Comparison of ENCODE assay signal across 8 mouse cellular contexts in the genomic region with DNA sequence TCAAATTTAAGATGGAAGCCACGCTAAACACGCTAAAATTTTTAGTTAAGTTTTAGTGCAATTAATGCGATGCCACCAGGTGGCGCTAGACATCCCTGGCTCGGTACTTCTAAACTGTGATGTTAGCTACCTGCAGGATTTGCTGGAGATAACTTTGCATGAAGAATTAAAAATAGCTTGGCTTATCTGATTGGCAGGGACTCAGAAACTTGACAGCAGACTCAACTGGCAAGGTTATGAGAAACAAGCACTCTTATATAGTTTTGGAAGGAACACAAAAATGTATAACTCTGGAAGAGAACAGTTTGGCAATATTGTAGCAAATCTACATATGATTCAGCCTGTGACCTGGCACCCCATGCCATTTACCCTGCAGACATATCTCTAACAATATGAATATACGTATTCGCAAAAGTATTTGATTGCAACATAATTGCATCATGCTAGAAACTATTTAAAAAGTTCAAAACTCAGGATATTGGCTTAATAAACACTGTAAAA. TPM values are rescaled to one million over a fixed set of nuclear protein-coding genes. Genes with fewer than 3 reads are reported as not detected.
A peak's percentile ranks its signal among the peaks of the same experiment; 100 is the strongest.
DNase-seq lines count a peak whose midpoint lies in the region; ATAC-seq and TF ChIP-seq lines count a peak whose summit lies in the region.

No protein-coding gene starts in this region.

- TF ChIP-seq RAD21 in CH12.LX (IDR thresholded peaks at IDR 0.05; ENCODE audit: low read depth, low read length), result peak; percentile 58

- H3K4me1 ChIP-seq in CH12.LX (ENCODE audit: control insufficient read depth in 1 of 2, insufficient read depth in 2 of 2), result peaks cover 15 to 47% of the 10 kb centered on the region in 2 experiments
- no peaks in the 10 kb centered on the region for H3K4me1 ChIP-seq in intestine, postnatal 0 days (replicated peaks; ENCODE audit: control insufficient read depth, insufficient read depth, low read length)
- no peaks in the 10 kb centered on the region for H3K4me1 ChIP-seq in liver, adult 2 months (ENCODE audit: control insufficient read depth, insufficient read depth, low read length)

- TF ChIP-seq POLR2A in CH12.LX (IDR thresholded peaks at IDR 0.05; ENCODE audit: low read depth, low read length), result no peak
- TF ChIP-seq POLR2A in liver, adult 2 months (IDR thresholded peaks at IDR 0.05; ENCODE audit: extremely low read depth, insufficient read depth, low read length), result no peak

- H3K27ac ChIP-seq in CH12.LX (ENCODE audit: insufficient read depth, low read depth), result no peak overlapping the region
- no peak overlapping the region for H3K27ac ChIP-seq in intestine, postnatal 0 days (ENCODE audit: low read depth, low read length)
- no peak overlapping the region for H3K27ac ChIP-seq in liver, adult 2 months (replicated peaks; ENCODE audit: insufficient read depth, low read depth, low read length)

- H3K27me3 ChIP-seq in CH12.LX (replicated peaks), result no peaks in the 10 kb centered on the region
- no peaks in the 10 kb centered on the region for H3K27me3 ChIP-seq in intestine, postnatal 0 days (replicated peaks; ENCODE audit: control insufficient read depth, insufficient read depth, low read length)
- no peaks in the 10 kb centered on the region for H3K27me3 ChIP-seq in liver, adult 2 months (ENCODE audit: control insufficient read depth, insufficient read depth, low read length)

- in situ Hi-C loops in CH12.LX (cut with MboI; ENCODE audit: low pct_ligation_motif_present, low pct_unique_long_range_greater_than_20kb, low sequenced_read_pairs), result loop anchor here (10.0 kb wide), 1 partner anchor 366 kb away; no protein-coding TSS in a partner anchor

- WGBS in intestine, postnatal 0 days, result 28% methylated on average over 7 of the region's 7 CpGs
- WGBS in liver, adult 2 months, result 11% methylated on average over 7 of the region's 7 CpGs

- dilution Hi-C loops in CH12.LX (cut with MboI; ENCODE audit: extremely low pct_ligation_motif_present, extremely low pct_unique_long_range_greater_than_20kb, low sequenced_read_pairs), result no loop called here

- peak overlapping the region; percentile 87 for H3K4me2 ChIP-seq in CH12.LX (ENCODE audit: insufficient read depth, low read depth, poor library complexity, severe bottlenecking)
- no peak overlapping the region for H3K4me2 ChIP-seq in intestine, postnatal 0 days (replicated peaks; ENCODE audit: low read depth)

- H3K36me3 ChIP-seq in CH12.LX (replicated peaks in 1 of 2; ENCODE audit: control insufficient read depth in 1 of 2, insufficient read depth in 1 of 2, low read length in 1 of 2), result no peaks in the 10 kb centered on the region
- no peaks in the 10 kb centered on the region for H3K36me3 ChIP-seq in intestine, postnatal 0 days (ENCODE audit: control insufficient read depth, insufficient read depth)
- no peaks in the 10 kb centered on the region for H3K36me3 ChIP-seq in liver, adult 2 months (ENCODE audit: control insufficient read depth, insufficient read depth, low read length)

- peak; percentile 87 to 95 for TF ChIP-seq CTCF in CH12.LX (conservative IDR thresholded peaks at IDR 0.05 in 1 of 2, IDR thresholded peaks at IDR 0.05 in 1 of 2; ENCODE audit: low read depth in 2 of 2, low read length in 2 of 2)
- peak; percentile 90 for TF ChIP-seq CTCF in intestine, postnatal 0 days (IDR thresholded peaks at IDR 0.05; ENCODE audit: low read depth)
- peak; percentile 72 for TF ChIP-seq CTCF in liver, adult 2 months (IDR thresholded peaks at IDR 0.05; ENCODE audit: low read depth, low read length)

- H3K9ac ChIP-seq in CH12.LX (ENCODE audit: insufficient read depth, low read depth), result peak overlapping the region; percentile 65
- no peak overlapping the region for H3K9ac ChIP-seq in intestine, postnatal 0 days (ENCODE audit: low read depth, low read length)
- H3K9ac ChIP-seq in liver, adult 2 months (ENCODE audit: low read depth, low read length), result no peak overlapping the region

- TF ChIP-seq EP300 in CH12.LX (IDR thresholded peaks at IDR 0.05; ENCODE audit: low read length), result peak; percentile 33; the same call in 1 of the 2 replicates

- peak; percentile 82 to 86 for DNase-seq in B cell, adult 2 months
- DNase-seq in CH12.LX (ENCODE audit: extremely low read depth), result peak; percentile 76
- DNase-seq in c-Kit-positive CD71-positive TER-119-negative erythroid progenitor cells, embryonic 14.5 days (ENCODE audit: low read depth), result peak; percentile 53
- DNase-seq in frontal cortex, postnatal 25 days (ENCODE audit: low spot score in 2 of 2), result peak; percentile 26 to 44
- DNase-seq in liver, adult 2 months (ENCODE audit: extremely low read depth, low read depth, low spot score), result peak; percentile 56
- DNase-seq in retina, postnatal 1 day, result peak; percentile 68
- DNase-seq in ovary, adult 18-20 months (ENCODE audit: low spot score), result no peak

- no peak for ATAC-seq in intestine, postnatal 0 days

- H3K9me3 ChIP-seq in CH12.LX (replicated peaks; ENCODE audit: low read length), result no peaks in the 10 kb centered on the region
- H3K9me3 ChIP-seq in intestine, postnatal 0 days (ENCODE audit: control insufficient read depth), result no peaks in the 10 kb centered on the region

- no peaks in the 10 kb centered on the region for H3K79me2 ChIP-seq in CH12.LX (replicated peaks; ENCODE audit: control insufficient read depth, extremely low read depth, insufficient read depth, poor library complexity, severe bottlenecking)
- no peaks in the 10 kb centered on the region for H3K79me2 ChIP-seq in liver, adult 2 months (ENCODE audit: control insufficient read depth, insufficient read depth, low read length)

- H3K4me3 ChIP-seq in CH12.LX (replicated peaks in 1 of 3; ENCODE audit: low read depth in 2 of 3, low read length in 2 of 3, poor library complexity in 1 of 3), result no peak overlapping the region
- no peak overlapping the region for H3K4me3 ChIP-seq in intestine, postnatal 0 days (ENCODE audit: low read depth, low read length)
- no peak overlapping the region for H3K4me3 ChIP-seq in liver, adult 2 months (ENCODE audit: insufficient read depth, low read depth, low read length)

TF ChIP-seq in CH12.LX, 34 proteins besides CTCF, POLR2A, EP300 and RAD21:
- TF ChIP-seq SMC3 (IDR thresholded peaks at IDR 0.05; ENCODE audit: low read depth, low read length) (peak; percentile 75), BHLHE40 (IDR thresholded peaks at IDR 0.05; ENCODE audit: low read depth, low read length) (0 out of 2 replicates have a peak, but pooled peaks have one; percentile 8), ZC3H11A (IDR thresholded peaks at IDR 0.05; ENCODE audit: low read depth, low read length) (no peak; the same call in 1 of the 2 replicates), MEF2A (IDR thresholded peaks at IDR 0.05; ENCODE audit: borderline replicate concordance, low read depth, low read length) (0 out of 2 replicates have a peak, but pooled peaks have one; percentile 27), MXI1 (IDR thresholded peaks at IDR 0.05; ENCODE audit: low read depth, low read length) (no peak), CHD1 (IDR thresholded peaks at IDR 0.05; ENCODE audit: low read depth, low read length) (peak; percentile 65; the same call in 1 of the 2 replicates)

RNA-seq across cellular contexts. Expression of a gene that starts 32.9 kb away (rescaled TPM):
- total RNA-seq in CH12.LX (2012; rRNA removed) (5.4 and 5.9 TPM in 2 replicates), CH12.LX (2014; rRNA removed) (4.2 and 4.6 TPM in 2 replicates)
- 4.9 and 5.3 TPM in 2 replicates for polyA plus RNA-seq in CH12.LX (2012; ENCODE audit: insufficient read length, low read depth)
- 15.4 and 16.1 TPM in 2 replicates for polyA plus RNA-seq in intestine, postnatal 0 days (2015; fragmentation: Nextera tagmentation; extraction: Ambion mirVana)
- 3.4 and 5.5 TPM in 2 replicates for total RNA-seq in liver, adult 2 months (2014; rRNA removed)
- 3.2 and 4.6 TPM in 2 replicates for polyA plus RNA-seq in liver, adult 2 months (2012; rRNA removed)

RNA-seq across cellular contexts. Expression of a gene that starts 33.1 kb away (rescaled TPM):
- total RNA-seq in CH12.LX (2012; rRNA removed), result 1.6 and 1.8 TPM in 2 replicates
- total RNA-seq in CH12.LX (2014; rRNA removed), result 0.74 and 1.3 TPM in 2 replicates
- 1.3 and 1.4 TPM in 2 replicates for polyA plus RNA-seq in CH12.LX (2012; ENCODE audit: insufficient read length, low read depth)
- 72.5 and 83.1 TPM in 2 replicates for polyA plus RNA-seq in intestine, postnatal 0 days (2015; fragmentation: Nextera tagmentation; extraction: Ambion mirVana)
- 39.1 and 56.8 TPM in 2 replicates for total RNA-seq in liver, adult 2 months (2014; rRNA removed)
- polyA plus RNA-seq in liver, adult 2 months (2012; rRNA removed), result 47.7 and 60.4 TPM in 2 replicates

RNA-seq across cellular contexts. Expression of a gene that starts 51.7 kb away (rescaled TPM):
- total RNA-seq in CH12.LX (2012; rRNA removed), result 2.5 and 2.6 TPM in 2 replicates
- 1.2 and 1.4 TPM in 2 replicates for total RNA-seq in CH12.LX (2014; rRNA removed)
- 3.5 and 4.4 TPM in 2 replicates for polyA plus RNA-seq in CH12.LX (2012; ENCODE audit: insufficient read length, low read depth)
- polyA plus RNA-seq in intestine, postnatal 0 days (2015; fragmentation: Nextera tagmentation; extraction: Ambion mirVana), result 1.7 and 2.8 TPM in 2 replicates
- total RNA-seq in liver, adult 2 months (2014; rRNA removed), result 26.6 and 27.8 TPM in 2 replicates
- polyA plus RNA-seq in liver, adult 2 months (2012; rRNA removed), result 50.6 and 57.2 TPM in 2 replicates

RNA-seq across cellular contexts. Expression of a gene that starts 59.3 kb away (rescaled TPM):
- total RNA-seq in CH12.LX (2012; rRNA removed), result 59.4 and 73.7 TPM in 2 replicates
- 53.8 and 54.9 TPM in 2 replicates for total RNA-seq in CH12.LX (2014; rRNA removed)
- polyA plus RNA-seq in CH12.LX (2012; ENCODE audit: insufficient read length, low read depth), result 37.4 and 39.5 TPM in 2 replicates
- polyA plus RNA-seq in intestine, postnatal 0 days (2015; fragmentation: Nextera tagmentation; extraction: Ambion mirVana), result 35.1 and 36.5 TPM in 2 replicates
- total RNA-seq in liver, adult 2 months (2014; rRNA removed), result 27.2 and 33.7 TPM in 2 replicates
- 39.4 and 44.7 TPM in 2 replicates for polyA plus RNA-seq in liver, adult 2 months (2012; rRNA removed)

Comparison
In these comparisons a context has a peak if more than half of its experiments do, and no peak if none do; other contexts are left out.
1. RNA of a gene that starts 33.1 kb away (polyA plus RNA-seq): 72.5 to 83.1 TPM in intestine, postnatal 0 days and 47.7 to 60.4 TPM in liver, adult 2 months; 1.3 to 1.4 TPM in CH12.LX; every median in the first group is over 10 times any median in the second.
2. Peak in every context shown above with its lines, with median percentiles within 50 percentile points of each other: CTCF ChIP-seq.